12 mouse cellular contexts compared by ENCODE assay signal in genomic region chr7:25025855-25026439, GRCm38 (mm10). TPM values are rescaled to one million over a fixed set of nuclear protein-coding genes. Genes with fewer than 3 reads are reported as not detected.
DNase-seq lines count a peak whose midpoint lies in the region; ATAC-seq and TF ChIP-seq lines count a peak whose summit lies in the region.
"Had no signal": no experiment of that assay in that cellular context is flagged by ENCODE, and none has a peak within 500 bp of the region (broad histone marks: within the 10 kb centered on the region; RNA-seq: fewer than 3 reads in every experiment).

No protein-coding gene starts in this region.

- no peak for TF ChIP-seq POLR2A in liver, adult 2 months (IDR thresholded peaks at IDR 0.05; ENCODE audit: extremely low read depth, insufficient read depth, low read length)

- H3K27me3 ChIP-seq in forebrain, postnatal 0 days (ENCODE audit: insufficient read depth, low read length), result no peaks in the 10 kb centered on the region
- H3K27me3 ChIP-seq in forebrain, embryonic 11.5 days (ENCODE audit: control insufficient read depth, insufficient read depth, low read length), result no peaks in the 10 kb centered on the region
- H3K27me3 ChIP-seq in liver, adult 2 months (ENCODE audit: control insufficient read depth, insufficient read depth, low read length), result no peaks in the 10 kb centered on the region
- no peaks in the 10 kb centered on the region for H3K27me3 ChIP-seq in liver, embryonic 12.5 days (replicated peaks)
- no peaks in the 10 kb centered on the region for H3K27me3 ChIP-seq in G1E (ENCODE audit: insufficient read depth, low read length)
- H3K27me3 ChIP-seq in intestine, embryonic 16.5 days (replicated peaks; ENCODE audit: control insufficient read depth, insufficient read depth, low read length), result no peaks in the 10 kb centered on the region
- H3K27me3 ChIP-seq: embryonic facial prominence, embryonic 13.5 days; hindbrain, embryonic 12.5 days; limb, embryonic 15.5 days; stomach, embryonic 15.5 days had no signal

- no peaks in the 10 kb centered on the region for H3K9me3 ChIP-seq in forebrain, postnatal 0 days (ENCODE audit: low read length)
- no peaks in the 10 kb centered on the region for H3K9me3 ChIP-seq in forebrain, embryonic 11.5 days (ENCODE audit: control insufficient read depth, low read length)
- no peaks in the 10 kb centered on the region for H3K9me3 ChIP-seq in liver, embryonic 12.5 days (replicated peaks)
- H3K9me3 ChIP-seq in G1E (replicated peaks), result no peaks in the 10 kb centered on the region
- no peaks in the 10 kb centered on the region for H3K9me3 ChIP-seq in intestine, embryonic 16.5 days (ENCODE audit: control insufficient read depth, low read length)
- H3K9me3 ChIP-seq: embryonic facial prominence, embryonic 13.5 days; hindbrain, embryonic 12.5 days; limb, embryonic 15.5 days; stomach, embryonic 15.5 days had no signal

- peaks cover 71% of the 10 kb centered on the region for H3K36me3 ChIP-seq in forebrain, postnatal 0 days (ENCODE audit: insufficient read depth)
- H3K36me3 ChIP-seq in forebrain, embryonic 11.5 days (ENCODE audit: control insufficient read depth, insufficient read depth, low read length), result peaks cover 8% of the 10 kb centered on the region; the same call in 1 of the 2 replicates
- H3K36me3 ChIP-seq in liver, adult 2 months (ENCODE audit: control insufficient read depth, insufficient read depth, low read length), result no peaks in the 10 kb centered on the region
- H3K36me3 ChIP-seq in liver, embryonic 12.5 days, result peaks cover 14% of the 10 kb centered on the region
- H3K36me3 ChIP-seq in G1E (replicated peaks), result peaks cover 90% of the 10 kb centered on the region
- H3K36me3 ChIP-seq in intestine, embryonic 16.5 days (ENCODE audit: control insufficient read depth, insufficient read depth, low read length), result peaks cover 3% of the 10 kb centered on the region; the same call in 1 of the 2 replicates

- no peaks in the 10 kb centered on the region for H3K79me2 ChIP-seq in liver, adult 2 months (ENCODE audit: control insufficient read depth, insufficient read depth, low read length)

- no peak for DNase-seq in forebrain, postnatal 0 days
- no peak for DNase-seq in forebrain, embryonic 11.5 days (ENCODE audit: low spot score)
- DNase-seq in liver, adult 2 months (ENCODE audit: extremely low read depth, low read depth, low spot score), result peak; percentile 73
- DNase-seq in G1E (ENCODE audit: low spot score), result peak; percentile 41
- DNase-seq in thymus, postnatal 0 days (ENCODE audit: low spot score), result no peak
- no peak for DNase-seq in frontal cortex, postnatal 10 days (ENCODE audit: low spot score in 2 of 2)

- peak; percentile 45 for TF ChIP-seq CTCF in forebrain, postnatal 0 days (IDR thresholded peaks at IDR 0.05; ENCODE audit: low read depth)
- TF ChIP-seq CTCF in liver, adult 2 months (IDR thresholded peaks at IDR 0.05; ENCODE audit: low read depth, low read length), result peak; percentile 37
- no peak for TF ChIP-seq CTCF in G1E (IDR thresholded peaks at IDR 0.05; ENCODE audit: low read depth, low read length)

- WGBS in forebrain, postnatal 0 days, result 58% methylated on average over 10 of the region's 10 CpGs
- WGBS in forebrain, embryonic 11.5 days, result 59% methylated on average over 10 of the region's 10 CpGs
- 46% methylated on average over 10 of the region's 10 CpGs for WGBS in liver, adult 2 months
- 51% methylated on average over 10 of the region's 10 CpGs for WGBS in liver, embryonic 12.5 days (ENCODE audit: insufficient replicate concordance)
- WGBS in intestine, embryonic 16.5 days, result 60% methylated on average over 10 of the region's 10 CpGs

- no peak overlapping the region for H3K27ac ChIP-seq in forebrain, postnatal 0 days (ENCODE audit: low read depth, low read length)
- no peak overlapping the region for H3K27ac ChIP-seq in forebrain, embryonic 11.5 days (ENCODE audit: low read depth, low read length)
- H3K27ac ChIP-seq in liver, adult 2 months (replicated peaks; ENCODE audit: insufficient read depth, low read depth, low read length), result no peak overlapping the region
- H3K27ac ChIP-seq in liver, embryonic 12.5 days, result no peak overlapping the region
- no peak overlapping the region for H3K27ac ChIP-seq in intestine, embryonic 16.5 days (ENCODE audit: low read length)
- H3K27ac ChIP-seq: embryonic facial prominence, embryonic 13.5 days; hindbrain, embryonic 12.5 days; limb, embryonic 15.5 days; stomach, embryonic 15.5 days had no signal

- H3K9ac ChIP-seq in forebrain, postnatal 0 days, result no peak overlapping the region
- H3K9ac ChIP-seq in forebrain, embryonic 11.5 days (ENCODE audit: low read length), result no peak overlapping the region
- H3K9ac ChIP-seq in liver, adult 2 months (ENCODE audit: low read depth, low read length), result no peak overlapping the region
- no peak overlapping the region for H3K9ac ChIP-seq in liver, embryonic 12.5 days
- 0 out of 2 replicates have a peak overlapping the region, but pooled peaks have one; percentile 6 for H3K9ac ChIP-seq in intestine, embryonic 16.5 days (ENCODE audit: low read depth, low read length)
- H3K9ac ChIP-seq: embryonic facial prominence, embryonic 13.5 days; hindbrain, embryonic 12.5 days; limb, embryonic 15.5 days; stomach, embryonic 15.5 days had no signal

- H3K4me2 ChIP-seq in forebrain, postnatal 0 days (ENCODE audit: low read depth), result no peak overlapping the region
- H3K4me2 ChIP-seq in forebrain, embryonic 11.5 days (ENCODE audit: low read depth, low read length, severe bottlenecking), result no peak overlapping the region
- H3K4me2 ChIP-seq in liver, embryonic 12.5 days, result no peak overlapping the region
- no peak overlapping the region for H3K4me2 ChIP-seq in intestine, embryonic 16.5 days (ENCODE audit: low read depth, low read length)
- H3K4me2 ChIP-seq: embryonic facial prominence, embryonic 13.5 days; hindbrain, embryonic 12.5 days; limb, embryonic 15.5 days; stomach, embryonic 15.5 days had no signal

- no peak overlapping the region for H3K4me3 ChIP-seq in forebrain, postnatal 0 days (ENCODE audit: low read depth, low read length)
- no peak overlapping the region for H3K4me3 ChIP-seq in forebrain, embryonic 11.5 days (ENCODE audit: low read depth, low read length)
- no peak overlapping the region for H3K4me3 ChIP-seq in liver, adult 2 months (ENCODE audit: insufficient read depth, low read depth, low read length)
- H3K4me3 ChIP-seq in liver, embryonic 12.5 days, result no peak overlapping the region
- no peak overlapping the region for H3K4me3 ChIP-seq in G1E (ENCODE audit: low read depth, low read length)
- H3K4me3 ChIP-seq in intestine, embryonic 16.5 days (ENCODE audit: low read length), result no peak overlapping the region
- H3K4me3 ChIP-seq: embryonic facial prominence, embryonic 13.5 days; hindbrain, embryonic 12.5 days; limb, embryonic 15.5 days; stomach, embryonic 15.5 days had no signal

- no peaks in the 10 kb centered on the region for H3K4me1 ChIP-seq in forebrain, postnatal 0 days (ENCODE audit: insufficient read depth)
- H3K4me1 ChIP-seq in forebrain, embryonic 11.5 days (replicated peaks; ENCODE audit: control insufficient read depth, insufficient read depth, low read length), result 0 out of 2 replicates have a peak, but pooled peaks cover 1% of the 10 kb centered on the region
- H3K4me1 ChIP-seq in liver, adult 2 months (ENCODE audit: control insufficient read depth, insufficient read depth, low read length), result no peaks in the 10 kb centered on the region
- H3K4me1 ChIP-seq in liver, embryonic 12.5 days, result peaks cover 3% of the 10 kb centered on the region; the same call in 1 of the 2 replicates
- peaks cover 38% of the 10 kb centered on the region for H3K4me1 ChIP-seq in G1E (ENCODE audit: insufficient read depth, low read depth, low read length)
- no peaks in the 10 kb centered on the region for H3K4me1 ChIP-seq in intestine, embryonic 16.5 days (ENCODE audit: control insufficient read depth, insufficient read depth, low read length)
- H3K4me1 ChIP-seq: embryonic facial prominence, embryonic 13.5 days; limb, embryonic 15.5 days; stomach, embryonic 15.5 days had no signal

- ATAC-seq in forebrain, postnatal 0 days, result 0 out of 2 replicates have a peak, but pooled peaks have one; percentile 11
- ATAC-seq in forebrain, embryonic 11.5 days (replicated peaks; ENCODE audit: low FRiP score), result no peak
- ATAC-seq in liver, embryonic 12.5 days, result no peak
- no peak for ATAC-seq in G1E (ENCODE audit: extremely low read depth, insufficient number of reproducible peaks, low FRiP score, poor library complexity, severe bottlenecking)
- no peak for ATAC-seq in intestine, embryonic 16.5 days

RNA-seq across cellular contexts. Expression of gene Atp1a3, which starts 20.2 kb away (rescaled TPM):
- 204 and 256 TPM in 2 replicates for total RNA-seq in forebrain, postnatal 0 days (2014; rRNA removed)
- 432 and 535 TPM in 2 replicates for polyA plus RNA-seq in forebrain, postnatal 0 days (2015; fragmentation: Nextera tagmentation; extraction: Ambion mirVana)
- polyA plus RNA-seq in forebrain, embryonic 11.5 days (2014; fragmentation: Nextera tagmentation; extraction: Ambion mirVana), result 36.3 and 40.2 TPM in 2 replicates
- 0.28 and 0.40 TPM in 2 replicates for total RNA-seq in liver, adult 2 months (2014; rRNA removed)
- polyA plus RNA-seq in liver, adult 2 months (2012; rRNA removed), result 0.06 and 0.37 TPM in 2 replicates
- 0.45 and 0.50 TPM in 2 replicates for polyA plus RNA-seq in liver, embryonic 12.5 days (2016; fragmentation: Nextera tagmentation; extraction: Ambion mirVana)
- not detected in 2 replicates for total RNA-seq in G1E (2014; fragmentation: Nextera tagmentation)
- total RNA-seq in G1E (2017), result 0.06 and 0.11 TPM in 2 replicates
- 0.04 TPM in 1 of 2 replicates, not detected in the other for polyA plus RNA-seq in G1E (2012)
- 3.5 and 3.9 TPM in 2 replicates for polyA plus RNA-seq in intestine, embryonic 16.5 days (2015; fragmentation: Nextera tagmentation; extraction: Ambion mirVana)
- polyA plus RNA-seq in thymus, postnatal 0 days (2015; fragmentation: Nextera tagmentation; extraction: Ambion mirVana), result 1.7 TPM in 2 replicates

RNA-seq across cellular contexts. Expression of gene Grik5, which starts 46.2 kb away (rescaled TPM):
- total RNA-seq in forebrain, postnatal 0 days (2014; rRNA removed), result 94.1 and 106 TPM in 2 replicates
- polyA plus RNA-seq in forebrain, postnatal 0 days (2015; fragmentation: Nextera tagmentation; extraction: Ambion mirVana), result 10.2 and 15.8 TPM in 2 replicates
- 13.6 and 14.0 TPM in 2 replicates for polyA plus RNA-seq in forebrain, embryonic 11.5 days (2014; fragmentation: Nextera tagmentation; extraction: Ambion mirVana)
- 2.3 and 2.4 TPM in 2 replicates for total RNA-seq in liver, adult 2 months (2014; rRNA removed)
- 10.2 and 14.0 TPM in 2 replicates for polyA plus RNA-seq in liver, adult 2 months (2012; rRNA removed)
- 2.5 and 3.0 TPM in 2 replicates for polyA plus RNA-seq in liver, embryonic 12.5 days (2016; fragmentation: Nextera tagmentation; extraction: Ambion mirVana)
- total RNA-seq in G1E (2014; fragmentation: Nextera tagmentation), result 168 and 198 TPM in 2 replicates
- 75.9 and 91.3 TPM in 2 replicates for total RNA-seq in G1E (2017)
- 85.8 and 94.6 TPM in 2 replicates for polyA plus RNA-seq in G1E (2012)
- 1.5 and 1.9 TPM in 2 replicates for polyA plus RNA-seq in intestine, embryonic 16.5 days (2015; fragmentation: Nextera tagmentation; extraction: Ambion mirVana)
- polyA plus RNA-seq in thymus, postnatal 0 days (2015; fragmentation: Nextera tagmentation; extraction: Ambion mirVana), result 0.80 and 1.2 TPM in 2 replicates

RNA-seq across cellular contexts. Expression of gene Zfp574, which starts 46.4 kb away (rescaled TPM):
- total RNA-seq in forebrain, postnatal 0 days (2014; rRNA removed), result 25.4 and 31.5 TPM in 2 replicates
- polyA plus RNA-seq in forebrain, postnatal 0 days (2015; fragmentation: Nextera tagmentation; extraction: Ambion mirVana), result 30.6 and 33.0 TPM in 2 replicates
- 34.3 and 38.3 TPM in 2 replicates for polyA plus RNA-seq in forebrain, embryonic 11.5 days (2014; fragmentation: Nextera tagmentation; extraction: Ambion mirVana)
- total RNA-seq in liver, adult 2 months (2014; rRNA removed), result 2.3 and 3.1 TPM in 2 replicates
- polyA plus RNA-seq in liver, adult 2 months (2012; rRNA removed), result 16.7 and 17.2 TPM in 2 replicates
- 14.4 and 15.7 TPM in 2 replicates for polyA plus RNA-seq in liver, embryonic 12.5 days (2016; fragmentation: Nextera tagmentation; extraction: Ambion mirVana)
- 31.5 and 31.7 TPM in 2 replicates for total RNA-seq in G1E (2014; fragmentation: Nextera tagmentation)
- 14.8 and 15.4 TPM in 2 replicates for total RNA-seq in G1E (2017)
- polyA plus RNA-seq in G1E (2012), result 66.3 and 69.0 TPM in 2 replicates
- polyA plus RNA-seq in intestine, embryonic 16.5 days (2015; fragmentation: Nextera tagmentation; extraction: Ambion mirVana), result 23.1 and 23.3 TPM in 2 replicates
- polyA plus RNA-seq in thymus, postnatal 0 days (2015; fragmentation: Nextera tagmentation; extraction: Ambion mirVana), result 18.1 and 20.8 TPM in 2 replicates

RNA-seq across cellular contexts. Expression of gene Rabac1, which starts 53.4 kb away (rescaled TPM):
- total RNA-seq in forebrain, postnatal 0 days (2014; rRNA removed), result 359 and 362 TPM in 2 replicates
- polyA plus RNA-seq in forebrain, postnatal 0 days (2015; fragmentation: Nextera tagmentation; extraction: Ambion mirVana), result 393 and 448 TPM in 2 replicates
- polyA plus RNA-seq in forebrain, embryonic 11.5 days (2014; fragmentation: Nextera tagmentation; extraction: Ambion mirVana), result 82.6 and 87.3 TPM in 2 replicates
- 130 and 148 TPM in 2 replicates for total RNA-seq in liver, adult 2 months (2014; rRNA removed)
- 230 and 233 TPM in 2 replicates for polyA plus RNA-seq in liver, adult 2 months (2012; rRNA removed)
- polyA plus RNA-seq in liver, embryonic 12.5 days (2016; fragmentation: Nextera tagmentation; extraction: Ambion mirVana), result 63.4 and 67.4 TPM in 2 replicates
- total RNA-seq in G1E (2014; fragmentation: Nextera tagmentation) (11.7 and 17.3 TPM in 2 replicates), G1E (2017) (36.3 and 49.3 TPM in 2 replicates)
- 79.9 and 99.9 TPM in 2 replicates for polyA plus RNA-seq in G1E (2012)
- polyA plus RNA-seq in intestine, embryonic 16.5 days (2015; fragmentation: Nextera tagmentation; extraction: Ambion mirVana), result 151 and 153 TPM in 2 replicates
- 220 and 236 TPM in 2 replicates for polyA plus RNA-seq in thymus, postnatal 0 days (2015; fragmentation: Nextera tagmentation; extraction: Ambion mirVana)

Comparison
In these comparisons a context has a peak if more than half of its experiments do, and no peak if none do; other contexts are left out.
1. RNA of gene Atp1a3, which starts 20.2 kb away (polyA plus RNA-seq): 432 to 535 TPM in forebrain, postnatal 0 days; 36.3 to 40.2 TPM in forebrain, embryonic 11.5 days, 3.5 to 3.9 TPM in intestine, embryonic 16.5 days, 1.7 TPM in thymus, postnatal 0 days, 0.45 to 0.50 TPM in liver, embryonic 12.5 days, 0.06 to 0.37 TPM in liver, adult 2 months and 0.04 TPM in G1E; every median in the first group is over 10 times any median in the second.
2. DNase-seq: peak in liver, adult 2 months (single experiment) and G1E (single experiment); none in forebrain, postnatal 0 days (single experiment), forebrain, embryonic 11.5 days (single experiment), thymus, postnatal 0 days (single experiment) and frontal cortex, postnatal 10 days (0 of 2).